Mouse (Mus musculus): Measurements from ENCODE around the gene Egln3.

Egln3 gene

DNA sequence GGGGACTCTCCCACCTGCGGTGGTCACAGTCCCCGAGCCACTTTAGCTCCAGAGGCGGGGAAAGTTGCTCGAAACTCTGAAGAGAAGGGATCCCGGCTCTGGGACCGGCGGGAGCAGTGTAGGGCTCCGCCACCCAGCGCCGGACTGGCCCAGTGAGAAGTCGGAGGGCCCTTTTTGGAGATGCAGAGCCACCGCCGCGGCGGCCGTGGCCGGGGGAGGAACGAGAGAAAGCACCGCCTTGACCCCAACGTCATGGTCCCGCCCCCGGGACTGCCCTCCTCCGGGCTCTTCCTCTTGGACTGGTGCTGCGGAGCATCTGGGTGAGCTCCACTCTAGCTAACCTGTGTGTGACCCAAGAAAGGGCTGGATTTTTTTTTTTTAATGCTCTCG lies at the start of gene Egln3:
Gene Egln3, minus strand, starts transcription at position 205 of the 390 bp plus-strand sequence.
- DNase-seq (ENCODE audit: low read depth, low spot score), result peak; percentile 94

DNA sequence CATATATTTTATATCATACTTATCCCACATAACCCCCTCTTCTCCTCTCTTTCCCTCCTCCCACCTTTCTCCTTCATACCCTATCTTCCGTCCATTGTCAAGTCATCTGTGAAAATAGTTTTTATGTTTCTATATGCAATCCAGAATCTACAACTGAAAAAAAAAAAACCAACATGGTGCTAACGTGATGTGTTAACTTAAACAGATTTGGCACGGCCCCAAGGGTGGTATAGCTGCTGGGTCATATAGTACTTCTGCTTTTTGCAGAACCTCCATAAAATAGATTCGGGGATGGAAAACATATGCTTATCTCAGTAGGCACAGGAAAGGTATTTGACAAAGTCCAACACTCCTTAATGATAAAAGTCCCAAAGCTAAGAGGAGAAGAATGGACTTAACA lies 49.8 kb upstream of the Egln3 start:
- no peak for DNase-seq (ENCODE audit: low read depth, low spot score)

GRCm38 (mm10) chr12:54251942-54252400 lies 48.3 kb upstream of the Egln3 start:
- no peak for DNase-seq (ENCODE audit: low read depth, low spot score)

GRCm38 (mm10) chr12:54247835-54248234 lies 44.2 kb upstream of the Egln3 start:
- DNase-seq (ENCODE audit: low read depth, low spot score), result no peak

GRCm38 (mm10) chr12:54243158-54243557 lies 39.5 kb upstream of the Egln3 start:
- DNase-seq (ENCODE audit: low read depth, low spot score), result no peak

DNA sequence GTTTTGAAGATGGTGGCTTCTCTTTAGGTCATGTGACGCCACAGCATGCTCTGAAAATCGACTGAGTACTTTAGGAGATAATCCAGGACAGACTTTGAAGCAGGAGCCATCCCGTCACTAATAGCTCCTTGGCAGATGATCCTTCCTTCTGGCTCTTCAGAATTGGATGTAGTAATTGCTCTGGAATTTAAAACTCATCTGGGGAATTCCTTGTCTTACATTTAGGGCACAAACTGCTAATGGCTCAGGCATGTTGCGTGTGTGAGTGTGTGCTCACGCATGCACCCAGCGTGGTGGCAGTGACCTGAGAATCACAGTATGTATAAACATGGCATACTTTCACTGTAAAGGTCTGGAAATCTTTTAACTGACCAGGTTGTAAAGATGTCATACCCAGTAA lies 38.3 kb upstream of the Egln3 start:
- no peak for DNase-seq (ENCODE audit: low read depth, low spot score)

DNA sequence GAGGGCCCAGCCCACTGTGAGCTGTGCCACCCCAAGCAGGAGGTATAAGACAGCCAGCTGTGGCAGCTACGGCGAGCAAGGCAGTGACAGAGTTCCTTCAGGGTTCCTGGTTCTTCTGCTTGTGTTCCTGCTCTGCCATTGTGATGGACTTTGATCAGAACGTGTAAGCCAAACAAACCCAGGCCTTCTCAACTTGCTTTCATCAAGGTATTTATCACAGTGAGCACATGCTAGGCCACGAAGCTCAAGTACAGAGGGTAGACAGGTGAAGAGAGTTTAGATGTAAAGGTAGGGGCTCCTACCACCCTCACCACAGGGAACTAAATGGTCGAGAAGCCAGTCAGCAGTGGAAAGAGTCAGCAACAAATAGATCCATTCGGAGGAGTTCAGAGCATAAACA lies 30.1 kb upstream of the Egln3 start:
- no peak for DNase-seq (ENCODE audit: low read depth, low spot score)

DNA sequence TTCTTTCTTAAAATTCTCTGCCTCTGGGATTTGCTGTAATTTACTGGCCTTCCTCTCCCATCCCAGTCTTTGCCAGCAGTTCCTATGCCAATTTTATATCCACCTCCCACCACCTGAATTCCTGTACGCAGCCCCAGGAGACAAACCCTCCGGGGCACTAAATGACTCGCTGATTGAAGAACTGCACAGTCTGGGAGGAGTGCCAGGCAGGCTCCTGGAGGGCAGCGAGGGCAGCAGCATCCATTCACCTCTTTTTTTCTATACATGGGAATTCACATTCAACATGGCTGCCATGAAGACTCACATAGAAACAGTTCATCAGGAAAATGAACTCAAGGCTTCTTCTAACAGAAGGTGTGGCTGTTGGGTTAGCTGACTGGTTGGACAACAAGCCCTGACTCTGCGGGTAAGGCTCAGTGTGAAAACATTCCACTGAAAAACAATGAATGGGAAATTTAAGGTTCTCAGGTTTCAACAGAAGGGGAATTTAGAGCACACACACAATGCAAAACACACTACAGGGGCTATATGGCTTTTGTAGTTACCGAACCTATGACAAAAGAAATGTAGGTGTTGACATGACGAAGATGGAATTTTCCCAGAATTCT lies 29.4 kb upstream of the Egln3 start:
- DNase-seq (ENCODE audit: low read depth, low spot score), result peak; percentile 50

DNA sequence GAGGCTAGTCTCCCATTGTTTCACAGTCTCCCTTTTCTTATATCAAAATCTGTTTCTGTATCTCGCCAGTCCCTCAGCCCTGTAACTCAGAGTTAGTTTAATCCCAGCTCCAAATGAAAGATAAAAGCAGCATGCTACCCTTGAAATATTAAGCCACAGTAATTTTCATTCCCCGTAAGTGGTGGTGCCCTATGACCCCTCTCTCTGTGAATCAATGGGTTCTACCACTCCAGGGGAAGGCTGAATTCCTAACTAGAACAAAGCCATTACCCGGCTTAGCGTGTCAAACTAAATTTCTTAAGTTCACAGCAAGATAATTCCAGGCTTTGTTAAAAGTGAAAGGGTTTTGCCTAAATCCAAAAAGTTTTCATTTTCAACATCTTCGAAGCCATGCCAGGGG lies 28.8 kb upstream of the Egln3 start:
- no peak for DNase-seq (ENCODE audit: low read depth, low spot score)

DNA sequence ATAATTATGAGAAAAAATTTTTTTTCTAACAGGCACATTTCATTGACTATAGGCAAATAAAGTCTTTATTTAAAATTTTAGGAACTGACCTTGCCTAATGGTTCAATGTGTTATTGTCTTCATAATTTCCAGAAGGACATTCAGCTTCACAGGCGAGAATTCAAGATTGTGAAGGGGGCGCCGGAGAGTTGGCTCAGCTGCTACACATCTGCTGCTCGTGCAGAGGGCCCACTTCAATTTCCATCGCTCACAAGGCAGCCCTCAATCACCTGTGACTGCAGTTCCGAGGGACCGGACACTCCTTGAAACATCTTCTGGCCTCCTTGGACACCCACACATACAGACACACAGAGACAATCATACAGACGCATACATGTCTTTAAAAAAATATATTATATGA lies 23.9 kb upstream of the Egln3 start:
- no peak for DNase-seq (ENCODE audit: low read depth, low spot score)

DNA sequence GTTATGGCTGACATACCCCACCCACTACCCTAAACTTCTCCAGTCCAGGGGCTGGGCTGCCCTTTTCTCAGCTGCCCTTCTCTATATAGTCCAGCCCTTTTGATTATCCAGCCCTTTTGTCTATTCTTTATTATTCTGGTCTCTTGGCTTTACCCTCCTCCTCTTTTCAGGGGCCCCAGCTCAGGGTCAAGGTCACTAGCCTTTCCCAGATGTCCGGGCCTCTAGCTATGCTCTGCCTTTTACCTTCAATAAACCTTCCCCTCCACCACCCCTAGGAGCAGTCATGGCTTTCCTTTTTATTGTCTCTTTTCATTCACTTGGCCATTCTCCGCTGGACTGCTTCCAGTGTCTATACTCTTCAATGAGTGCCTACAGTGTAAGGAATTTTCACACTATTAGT lies 22.7 kb upstream of the Egln3 start:
- peak; percentile 55 for DNase-seq (ENCODE audit: low read depth, low spot score)

GRCm38 (mm10) chr12:54225610-54226009 lies 21.9 kb upstream of the Egln3 start:
- DNase-seq (ENCODE audit: low read depth, low spot score), result peak; percentile 87

GRCm38 (mm10) chr12:54225090-54225489 lies 21.4 kb upstream of the Egln3 start:
- DNase-seq (ENCODE audit: low read depth, low spot score), result peak; percentile 76

GRCm38 (mm10) chr12:54222036-54222760 lies 18.5 kb upstream of the Egln3 start:
- DNase-seq (ENCODE audit: low read depth, low spot score), result no peak

DNA sequence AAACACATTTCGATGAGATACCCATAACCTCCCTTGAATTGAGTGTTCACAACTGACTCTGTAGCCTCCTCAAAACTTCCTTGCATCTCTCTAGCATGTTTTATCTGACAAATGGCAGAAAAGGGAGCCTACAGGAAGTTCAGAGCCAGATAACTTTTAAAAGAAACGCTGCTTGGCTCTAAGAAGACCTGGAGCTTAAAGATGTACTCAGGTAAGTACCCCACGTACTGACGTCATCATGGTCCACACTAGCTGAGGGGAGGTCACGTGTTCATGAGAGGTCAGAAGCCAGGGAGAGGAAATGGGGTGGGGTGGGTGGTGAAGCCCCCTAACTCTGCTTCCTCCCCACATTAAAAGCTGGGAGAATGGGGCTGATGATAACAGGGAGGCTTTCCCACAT lies 13.0 kb upstream of the Egln3 start:
- no peak for DNase-seq (ENCODE audit: low read depth, low spot score)

- DNase-seq (ENCODE audit: low read depth, low spot score), result no peak
Observed at GRCm38 (mm10) chr12:54214426-54214825, 10.8 kb upstream of the Egln3 start.

DNA sequence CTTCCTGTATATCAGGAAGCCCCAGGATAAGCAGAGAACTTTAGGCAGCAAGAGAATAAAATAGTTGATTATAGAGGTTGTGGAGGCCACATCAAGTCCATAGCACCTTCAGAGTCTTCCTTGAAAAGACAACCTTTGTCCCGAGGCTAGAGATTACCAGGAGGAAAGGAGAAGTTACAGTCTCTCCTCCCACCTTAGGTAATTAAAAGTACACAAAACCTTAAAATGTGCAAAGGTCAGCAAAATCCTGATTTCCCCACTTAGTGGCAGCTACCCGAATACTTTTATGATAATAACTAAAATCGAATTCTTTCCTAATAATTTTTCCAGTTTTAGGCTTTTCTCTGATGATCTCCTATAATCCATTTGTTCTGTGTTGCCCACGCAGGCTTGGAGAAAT lies 10.2 kb upstream of the Egln3 start:
- DNase-seq (ENCODE audit: low read depth, low spot score), result no peak

DNA sequence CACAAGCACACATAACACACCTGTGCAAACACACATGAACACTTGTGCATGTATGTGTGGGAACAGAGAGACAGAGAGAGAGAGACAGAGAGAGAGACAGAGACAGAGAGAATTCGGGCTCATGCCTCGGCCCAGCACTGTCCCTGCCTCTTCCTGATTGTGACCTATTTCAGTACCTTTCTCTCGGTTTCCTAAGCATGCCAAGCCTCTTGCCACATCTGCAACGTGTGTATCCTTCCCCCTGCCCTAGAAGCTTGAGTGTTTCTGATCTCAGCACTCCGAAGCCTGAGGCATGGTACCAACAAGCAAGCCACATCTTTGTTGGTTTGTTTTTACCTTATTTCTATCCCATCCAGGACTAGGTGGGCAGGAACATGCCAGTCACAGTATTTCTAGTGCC lies 9.6 kb upstream of the Egln3 start:
- no peak for DNase-seq (ENCODE audit: low read depth, low spot score)

GRCm38 (mm10) chr12:54209182-54209563 lies 5.5 kb upstream of the Egln3 start:
- no peak for DNase-seq (ENCODE audit: low read depth, low spot score)

- no peak for DNase-seq (ENCODE audit: low read depth, low spot score)
Observed at GRCm38 (mm10) chr12:54208433-54209181, 4.9 kb upstream of the Egln3 start.

GRCm38 (mm10) chr12:54205731-54206130 lies 2.1 kb upstream of the Egln3 start:
- no peak for DNase-seq (ENCODE audit: low read depth, low spot score)

GRCm38 (mm10) chr12:54205195-54205594 lies 1.5 kb upstream of the Egln3 start:
- peak; percentile 72 for DNase-seq (ENCODE audit: low read depth, low spot score)
